Mouse (Mus musculus) liver, embryonic 11.5 days (tissue): ENCODE results near the gene 3110040M04Rik. TPM values are rescaled to one million over a fixed set of nuclear protein-coding genes. Genes with fewer than 3 reads are reported as not detected.
A peak's percentile ranks its signal among the peaks of the same experiment; 100 is the strongest.

Experiments
- ATAC-seq: fragments of 200-750 bp; cut with Nextera tagmentation; replicated peaks from 2 replicates; pipeline ENCODE4 v1.8.0; 2017; ENCODE audit warnings: moderate number of reproducible peaks, mild to moderate bottlenecking, moderate TSS enrichment, moderate library complexity; ENCODE audit not compliant: low FRiP score
- DNase-seq: peaks from one replicate; pipeline ENCODE4 v3.0.0-alpha.2; 2017; ENCODE audit warnings: low spot score
- H3K27ac ChIP-seq: fragments of 300-500 bp; sonication (generic); 2 replicates; pipeline ENCODE4 v1.5.1; 2014; ENCODE audit warnings: mild to moderate bottlenecking, low read depth, low read length, control low read depth
- H3K27me3 ChIP-seq: fragments of 300-500 bp; sonication (generic); replicated peaks from 2 replicates; pipeline ENCODE4 v1.6.1; 2014; ENCODE audit warnings: low read length, mixed read lengths; ENCODE audit not compliant: control insufficient read depth, insufficient read depth
- H3K36me3 ChIP-seq: fragments of 300-500 bp; sonication (generic); 2 replicates; pipeline ENCODE4 v1.6.1; 2014; ENCODE audit warnings: mild to moderate bottlenecking, low read length, moderate library complexity, mixed read lengths; ENCODE audit not compliant: control insufficient read depth, insufficient read depth
- H3K4me1 ChIP-seq: fragments of 300-500 bp; sonication (generic); replicated peaks from 2 replicates; pipeline ENCODE4 v1.6.1; 2014; ENCODE audit warnings: low read length, mixed read lengths; ENCODE audit not compliant: control insufficient read depth, insufficient read depth
- H3K4me2 ChIP-seq: fragments of 300-500 bp; sonication (generic); 2 replicates; pipeline ENCODE4 v1.6.1; 2014; ENCODE audit warnings: mild to moderate bottlenecking, control low read depth, moderate library complexity
- H3K4me3 ChIP-seq: fragments of 300-500 bp; sonication (generic); 2 replicates; pipeline ENCODE4 v1.5.1; 2014; ENCODE audit warnings: low read depth, low read length, control low read depth
- H3K9ac ChIP-seq: fragments of 300-500 bp; sonication (generic); 2 replicates; pipeline ENCODE4 v1.6.1; 2014; ENCODE audit warnings: low read depth, low read length, control low read depth
- H3K9me3 ChIP-seq: fragments of 300-500 bp; sonication (generic); 2 replicates; pipeline ENCODE4 v1.6.1; 2016; ENCODE audit warnings: low read length, inconsistent platforms, mixed read lengths; ENCODE audit not compliant: control insufficient read depth
- WGBS: fragments of 180-500 bp; shearing (Covaris S2); extraction: QIAGEN DNeasy Blood & Tissue Kit; methylation state at CpG from one replicate; pipeline ENCODE4 v1.1.7; 2014; 5-methylcytosine and 5-hydroxymethylcytosine counted together
- polyA plus RNA-seq: library from polyadenylated mRNA; unstranded; fragments of >200 nt; fragmentation: Nextera tagmentation; extraction: Ambion mirVana; gene quantifications from 2 replicates; pipeline ENCODE4 v1.2.1, GENCODE M21; 2014

Gene 3110040M04Rik
- polyA plus RNA-seq, 1 experiment from 2014 or later, result 1.0 TPM

- 76% methylated on average over 14 of the region's 14 CpGs for WGBS
- ATAC-seq (no peak), DNase-seq (no peak)
- 0 out of 2 replicates have a peak, but pooled peaks cover 5% of the 10 kb centered on the region for H3K4me1 ChIP-seq
- no peaks in the 10 kb centered on the region for H3K27me3 ChIP-seq
- no peak overlapping the region for H3K9ac ChIP-seq
- no peaks in the 10 kb centered on the region for H3K9me3 ChIP-seq
- H3K27ac ChIP-seq, result no peak overlapping the region
- H3K36me3 ChIP-seq, result no peaks in the 10 kb centered on the region
- H3K4me3 ChIP-seq, result no peak overlapping the region; the same call in 1 of the 2 replicates
- peak overlapping the region; percentile 2 for H3K4me2 ChIP-seq
Measured at GRCm38 (mm10) chr1:151251194-151252010, 47.5 kb downstream of the 3110040M04Rik start.

Other genes with a start within 250 kb of the 3110040M04Rik start
- gene Hmcn1, start 210.7 kb upstream of the 3110040M04Rik start, polyA plus RNA-seq, result 9.9 and 11.0 TPM in 2 replicates
- 1.7 and 1.9 TPM in 2 replicates for gene Gm47985, start 21.6 kb upstream of the 3110040M04Rik start, polyA plus RNA-seq
- 0.55 and 1.1 TPM in 2 replicates for gene Gm8947, start 11.7 kb upstream of the 3110040M04Rik start, polyA plus RNA-seq
- 0.36 and 0.52 TPM in 2 replicates for gene Gm47995, start 5.7 kb upstream of the 3110040M04Rik start, polyA plus RNA-seq
- 0.26 and 0.27 TPM in 2 replicates for gene Gm47996, start 6.0 kb downstream of the 3110040M04Rik start, polyA plus RNA-seq
- 231 and 259 TPM in 2 replicates for gene Ivns1abp, start 140.4 kb downstream of the 3110040M04Rik start, polyA plus RNA-seq
- 19.1 and 20.7 TPM in 2 replicates for gene Swt1, start 224.3 kb downstream of the 3110040M04Rik start, polyA plus RNA-seq
- 44.5 and 48.7 TPM in 2 replicates for gene Trmt1l, start 224.4 kb downstream of the 3110040M04Rik start, polyA plus RNA-seq